Mouse (Mus musculus): ENCODE data around the gene Hspb8.

DNA sequence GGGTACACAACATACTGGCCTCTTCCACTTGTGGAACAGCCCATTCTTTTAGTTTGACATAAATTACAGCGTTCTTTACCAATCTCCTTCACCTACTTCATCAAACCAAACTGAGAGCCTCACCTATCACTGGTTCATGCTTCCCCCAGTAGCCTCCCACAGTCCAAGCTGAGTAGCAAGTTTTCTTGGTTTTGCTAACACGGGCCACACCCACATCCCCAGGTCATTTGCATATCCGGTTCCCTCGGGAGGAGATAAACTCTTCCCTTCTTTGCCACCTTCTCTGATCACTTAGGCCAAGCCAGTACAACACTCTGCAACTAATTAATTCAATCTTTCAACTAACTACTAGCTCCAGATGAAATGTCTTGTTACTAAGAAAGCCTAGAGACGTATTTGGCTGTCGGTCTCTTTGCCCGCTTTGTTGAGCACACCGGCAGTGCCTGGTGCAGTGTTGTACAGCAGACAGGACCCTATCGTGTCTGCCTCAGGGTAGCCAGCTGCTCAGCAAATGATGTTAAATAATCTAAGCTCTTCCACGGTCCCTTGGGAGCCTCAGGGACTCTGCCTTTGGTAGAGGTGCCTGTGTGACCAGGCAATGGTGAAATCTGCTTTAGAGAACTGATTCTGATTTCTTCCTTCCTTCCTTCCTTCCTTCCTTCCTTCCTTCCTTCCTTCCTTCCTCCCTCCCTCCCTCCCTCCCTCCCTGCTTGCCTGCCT is 34.3 kb upstream of the Hspb8 start:
- TF ChIP-seq EP300 (IDR thresholded peaks at IDR 0.05; ENCODE audit: insufficient read depth, low read depth, low read length) = 0 out of 2 replicates have a peak, but pooled peaks have one; percentile 14
- TF ChIP-seq CTCF (IDR thresholded peaks at IDR 0.05; ENCODE audit: low read depth, low read length) = no peak
- no peak for TF ChIP-seq POLR2A (IDR thresholded peaks at IDR 0.05; ENCODE audit: insufficient read depth, low read length)
